Mouse (Mus musculus) embryonic facial prominence, embryonic 10.5 days (tissue): ENCODE measurements around the gene Il10rb. TPM values are rescaled to one million over a fixed set of nuclear protein-coding genes. Genes with fewer than 3 reads are reported as not detected.
"Not testable (repeated sequence)": the region's sequence is repeated elsewhere in the genome, so short reads cannot be mapped to it uniquely, and the experiment has no call there.

Experiments used
- DNase-seq: peaks from one replicate; pipeline ENCODE4 v3.0.0-alpha.2; 2017; ENCODE audit warnings: low spot score
- H3K27ac ChIP-seq: fragments of 300-500 bp; sonication (generic); replicated peaks from 2 replicates; pipeline ENCODE4 v1.5.1; 2016; ENCODE audit warnings: mild to moderate bottlenecking
- H3K27me3 ChIP-seq: fragments of 300-500 bp; sonication (generic); replicated peaks from 2 replicates; pipeline ENCODE4 v1.6.1; 2016; ENCODE audit warnings: low read depth, mild to moderate bottlenecking; ENCODE audit not compliant: poor library complexity, severe bottlenecking
- H3K36me3 ChIP-seq: fragments of 300-500 bp; sonication (generic); replicated peaks from 2 replicates; pipeline ENCODE4 v1.6.1; 2016; ENCODE audit warnings: mild to moderate bottlenecking, moderate library complexity
- H3K4me1 ChIP-seq: fragments of 300-500 bp; sonication (generic); 2 replicates; pipeline ENCODE4 v1.6.1; 2016
- H3K4me3 ChIP-seq: fragments of 300-500 bp; sonication (generic); 2 replicates; pipeline ENCODE4 v1.5.1; 2016; ENCODE audit warnings: mild to moderate bottlenecking, moderate library complexity
- H3K9me3 ChIP-seq: fragments of 300-500 bp; sonication (generic); 2 replicates; pipeline ENCODE4 v1.6.1; 2016; ENCODE audit warnings: mild to moderate bottlenecking
- WGBS: fragments of 180-500 bp; shearing (Covaris S2); methylation state at CpG from one replicate; pipeline ENCODE4 v1.1.7; 2016; 5-methylcytosine and 5-hydroxymethylcytosine counted together
- polyA plus RNA-seq: library from polyadenylated mRNA; unstranded; fragments of >200 nt; fragmentation: Nextera tagmentation; extraction: Ambion mirVana; gene quantifications from 2 replicates; pipeline ENCODE4 v1.2.1, GENCODE M21; 2016

Il10rb gene
- polyA plus RNA-seq, 1 experiment from 2014 or later: 8.9 TPM

- H3K4me3 ChIP-seq: no peak overlapping the region
- peaks cover 20% of the 10 kb centered on the region for H3K4me1 ChIP-seq
- no peak overlapping the region for H3K27ac ChIP-seq
- WGBS: 38% methylated on average over 5 of the region's 5 CpGs
- no peaks in the 10 kb centered on the region for H3K9me3 ChIP-seq
- no peak for DNase-seq
- H3K36me3 ChIP-seq: no peaks in the 10 kb centered on the region
- H3K27me3 ChIP-seq: no peaks in the 10 kb centered on the region
Observed at GRCm38 (mm10) chr16:91432720-91433328, 26.9 kb downstream of the Il10rb start.

GRCm38 (mm10) chr16:91433329-91433933 is 27.5 kb downstream of the Il10rb start:
- peaks cover 14% of the 10 kb centered on the region for H3K4me1 ChIP-seq
- H3K36me3 ChIP-seq: no peaks in the 10 kb centered on the region
- H3K27ac ChIP-seq: no peak overlapping the region
- H3K27me3 ChIP-seq: no peaks in the 10 kb centered on the region
- no peaks in the 10 kb centered on the region for H3K9me3 ChIP-seq
- WGBS: 62% methylated on average over 8 of the region's 8 CpGs
- DNase-seq: no peak
- H3K4me3 ChIP-seq: no peak overlapping the region

GRCm38 (mm10) chr16:91434119-91434518 is 28.2 kb downstream of the Il10rb start:
- DNase-seq: no peak
- no peak overlapping the region for H3K4me3 ChIP-seq
- no peaks in the 10 kb centered on the region for H3K27me3 ChIP-seq
- WGBS: 91% methylated on average over 3 of the region's 3 CpGs
- peaks cover 10% of the 10 kb centered on the region; the same call in 1 of the 2 replicates for H3K4me1 ChIP-seq
- H3K27ac ChIP-seq: no peak overlapping the region
- no peaks in the 10 kb centered on the region for H3K36me3 ChIP-seq
- no peaks in the 10 kb centered on the region for H3K9me3 ChIP-seq

- Histone ChIP-seq H3K4me1 (peaks cover 24% of the 10 kb centered on the region), H3K27me3 (no peaks in the 10 kb centered on the region), H3K27ac (no peak overlapping the region), H3K4me3 (no peak overlapping the region), H3K9me3 (no peaks in the 10 kb centered on the region), H3K36me3 (no peaks in the 10 kb centered on the region)
- WGBS: 73% methylated on average over 3 of the region's 3 CpGs
- no peak for DNase-seq
Observed at GRCm38 (mm10) chr16:91438081-91438480, 32.1 kb downstream of the Il10rb start.

GRCm38 (mm10) chr16:91438599-91438998 is 32.6 kb downstream of the Il10rb start:
- not testable (repeated sequence) for H3K36me3 ChIP-seq, DNase-seq, H3K4me3 ChIP-seq, H3K27me3 ChIP-seq, H3K9me3 ChIP-seq, H3K27ac ChIP-seq
- WGBS: 89% methylated on average over 1 of the region's 1 CpGs
- peaks cover 24% of the 10 kb centered on the region for H3K4me1 ChIP-seq

- Histone ChIP-seq H3K9me3 (no peaks in the 10 kb centered on the region), H3K27ac (0 out of 2 replicates have a peak overlapping the region, but pooled peaks have one; percentile 1), H3K27me3 (no peaks in the 10 kb centered on the region), H3K36me3 (no peaks in the 10 kb centered on the region), H3K4me1 (peaks cover 24% of the 10 kb centered on the region), H3K4me3 (no peak overlapping the region)
- DNase-seq: no peak
- WGBS: 68% methylated on average over 7 of the region's 7 CpGs
Observed at GRCm38 (mm10) chr16:91441366-91441765, 35.4 kb downstream of the Il10rb start.

- H3K4me3 ChIP-seq: no peak overlapping the region
- H3K9me3 ChIP-seq: no peaks in the 10 kb centered on the region
- no peaks in the 10 kb centered on the region for H3K36me3 ChIP-seq
- DNase-seq: no peak
- peaks cover 27% of the 10 kb centered on the region for H3K4me1 ChIP-seq
- no peak overlapping the region for H3K27ac ChIP-seq
- no peaks in the 10 kb centered on the region for H3K27me3 ChIP-seq
- 83% methylated on average over 7 of the region's 7 CpGs for WGBS
Observed at GRCm38 (mm10) chr16:91441811-91442240, 35.9 kb downstream of the Il10rb start.

- Histone ChIP-seq H3K36me3 (no peaks in the 10 kb centered on the region), H3K4me1 (peaks cover 33% of the 10 kb centered on the region), H3K27me3 (no peaks in the 10 kb centered on the region), H3K27ac (peak overlapping the region; percentile 57; the same call in 1 of the 2 replicates), H3K9me3 (no peaks in the 10 kb centered on the region), H3K4me3 (no peak overlapping the region)
- WGBS: 75% methylated on average over 4 of the region's 4 CpGs
- no peak for DNase-seq
Observed at GRCm38 (mm10) chr16:91442446-91442845, 36.5 kb downstream of the Il10rb start.

- H3K27me3 ChIP-seq: no peaks in the 10 kb centered on the region
- H3K9me3 ChIP-seq: no peaks in the 10 kb centered on the region
- no peak overlapping the region for H3K4me3 ChIP-seq
- WGBS: 71% methylated on average over 8 of the region's 8 CpGs
- 0 out of 2 replicates have a peak overlapping the region, but pooled peaks have one; percentile 57 for H3K27ac ChIP-seq
- no peaks in the 10 kb centered on the region for H3K36me3 ChIP-seq
- DNase-seq: no peak
- peaks cover 34% of the 10 kb centered on the region for H3K4me1 ChIP-seq
Observed at GRCm38 (mm10) chr16:91443211-91443611, 37.2 kb downstream of the Il10rb start.

GRCm38 (mm10) chr16:91444847-91445246 is 38.9 kb downstream of the Il10rb start:
- H3K4me3 ChIP-seq: no peak overlapping the region
- no peak for DNase-seq
- WGBS: 86% methylated on average over 4 of the region's 4 CpGs
- H3K36me3 ChIP-seq: no peaks in the 10 kb centered on the region
- no peak overlapping the region for H3K27ac ChIP-seq
- H3K27me3 ChIP-seq: no peaks in the 10 kb centered on the region
- peaks cover 34% of the 10 kb centered on the region for H3K4me1 ChIP-seq
- H3K9me3 ChIP-seq: no peaks in the 10 kb centered on the region

- Histone ChIP-seq H3K27me3 (no peaks in the 10 kb centered on the region), H3K4me1 (peaks cover 34% of the 10 kb centered on the region), H3K9me3 (no peaks in the 10 kb centered on the region), H3K36me3 (no peaks in the 10 kb centered on the region), H3K27ac (0 out of 2 replicates have a peak overlapping the region, but pooled peaks have one; percentile 4), H3K4me3 (no peak overlapping the region)
- DNase-seq: no peak
- WGBS: 83% methylated on average over 5 of the region's 5 CpGs
Observed at GRCm38 (mm10) chr16:91445566-91445965, 39.6 kb downstream of the Il10rb start.

GRCm38 (mm10) chr16:91446778-91447511 is 41.0 kb downstream of the Il10rb start:
- Histone ChIP-seq H3K9me3 (no peaks in the 10 kb centered on the region), H3K27ac (peak overlapping the region; percentile 70), H3K36me3 (no peaks in the 10 kb centered on the region), H3K4me1 (peaks cover 20% of the 10 kb centered on the region), H3K4me3 (no peak overlapping the region), H3K27me3 (no peaks in the 10 kb centered on the region)
- DNase-seq: peak; percentile 29
- WGBS: 67% methylated on average over 8 of the region's 8 CpGs
